Mouse (Mus musculus) lung, postnatal 0 days (tissue): ENCODE measurements around the gene Nr2e3. TPM values are rescaled to one million over a fixed set of nuclear protein-coding genes. Genes with fewer than 3 reads are reported as not detected.

ENCODE experiments used
- ATAC-seq: fragments of 200-750 bp; cut with Nextera tagmentation; 2 replicates; pipeline ENCODE4 v1.8.0; 2017; ENCODE audit warnings: moderate library complexity
- DNase-seq: peaks from one replicate; pipeline ENCODE4 v3.0.0-alpha.2; 2016; ENCODE audit warnings: low spot score
- H3K27ac ChIP-seq: fragments of 300-500 bp; sonication (generic); 2 replicates; pipeline ENCODE4 v1.5.1; 2014; ENCODE audit warnings: antibody characterized with exemption, mild to moderate bottlenecking, low read length, mixed read lengths
- H3K27me3 ChIP-seq: fragments of 300-500 bp; sonication (generic); replicated peaks from 2 replicates; pipeline ENCODE4 v1.6.1; 2014; ENCODE audit warnings: low read length, mixed read lengths; ENCODE audit not compliant: insufficient read depth
- H3K36me3 ChIP-seq: fragments of 300-500 bp; sonication (generic); 2 replicates; pipeline ENCODE4 v1.6.1; 2014; ENCODE audit warnings: low read length, mixed read lengths; ENCODE audit not compliant: insufficient read depth
- H3K4me1 ChIP-seq: fragments of 300-500 bp; sonication (generic); 2 replicates; pipeline ENCODE4 v1.6.1; 2014; ENCODE audit warnings: antibody characterized with exemption, low read depth, low read length, mixed read lengths; ENCODE audit not compliant: insufficient read depth
- H3K4me2 ChIP-seq: fragments of 300-500 bp; sonication (generic); replicated peaks from 2 replicates; pipeline ENCODE4 v1.6.1; 2014; ENCODE audit warnings: low read depth, mild to moderate bottlenecking, low read length, moderate library complexity, mixed read lengths
- H3K4me3 ChIP-seq: fragments of 300-500 bp; sonication (generic); 2 replicates; pipeline ENCODE4 v1.5.1; 2014; ENCODE audit warnings: low read depth, low read length
- H3K9ac ChIP-seq: fragments of 300-500 bp; sonication (generic); replicated peaks from 2 replicates; pipeline ENCODE4 v1.6.1; 2014; ENCODE audit warnings: low read depth, mild to moderate bottlenecking
- H3K9me3 ChIP-seq: fragments of 300-500 bp; sonication (generic); 2 replicates; pipeline ENCODE4 v1.6.1; 2016; ENCODE audit warnings: low read length, mixed read lengths
- CTCF ChIP-seq: IDR thresholded peaks from 2 replicates; pipeline ENCODE4 v1.5.1; 2016; ENCODE audit warnings: antibody characterized with exemption, mild to moderate bottlenecking
- EP300 ChIP-seq: IDR thresholded peaks from 2 replicates; pipeline ENCODE4 v1.6.1; 2016; ENCODE audit warnings: antibody characterized with exemption, mild to moderate bottlenecking, control low read depth
- WGBS: fragments of 180-500 bp; shearing (Covaris S2); extraction: QIAGEN DNeasy Blood & Tissue Kit; methylation state at CpG from one replicate; pipeline ENCODE4 v1.1.7; 2014; 5-methylcytosine and 5-hydroxymethylcytosine counted together
- polyA plus RNA-seq: library from polyadenylated mRNA; unstranded; fragments of >200 nt; fragmentation: Nextera tagmentation; extraction: Ambion mirVana; gene quantifications from 2 replicates; pipeline ENCODE4 v1.2.1, GENCODE M21; 2015

The Nr2e3 gene
- not detected in 2 replicates for polyA plus RNA-seq

GRCm38 (mm10) chr9:59960559-59960958, at the start of gene Nr2e3:
Gene Nr2e3, minus strand, starts transcription at chr9:59960659.
- DNase-seq (no peak), ATAC-seq (no peak)
- WGBS, result 85% methylated on average over 10 of the region's 10 CpGs
- Histone ChIP-seq H3K27me3 (no peaks in the 10 kb centered on the region), H3K4me2 (no peak within 1 kb of the TSS), H3K9me3 (no peaks in the 10 kb centered on the region), H3K27ac (no peak within 1 kb of the TSS), H3K36me3 (no peaks in the 10 kb centered on the region), H3K4me1 (no peaks in the 10 kb centered on the region), H3K9ac (no peak within 1 kb of the TSS), H3K4me3 (no peak within 1 kb of the TSS)
- TF ChIP-seq EP300 (no peak), CTCF (no peak)

DNA sequence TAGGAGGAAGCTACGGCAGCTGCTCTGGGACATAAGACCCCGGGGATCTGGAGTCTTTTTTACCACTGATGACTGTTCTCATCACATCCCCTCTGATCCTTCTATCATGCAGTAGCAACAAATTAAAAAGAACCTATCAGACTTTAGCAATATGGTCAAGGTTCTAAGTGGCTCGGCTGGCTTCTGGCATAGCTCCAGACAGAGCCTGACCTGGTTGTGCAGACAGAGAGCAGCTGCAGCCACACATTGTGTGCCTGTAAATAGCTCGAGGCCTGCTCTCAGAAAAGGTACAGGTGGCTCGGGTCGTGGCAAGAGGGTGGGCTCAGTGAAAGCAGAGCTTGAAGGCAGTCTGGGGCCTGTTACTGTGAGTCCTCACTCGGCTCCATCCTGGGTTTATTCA, 48.5 kb upstream of the Nr2e3 start:
- Histone ChIP-seq H3K36me3 (no peaks in the 10 kb centered on the region), H3K9me3 (no peaks in the 10 kb centered on the region), H3K4me3 (no peak overlapping the region), H3K9ac (no peak overlapping the region), H3K27ac (no peak overlapping the region), H3K4me2 (no peak overlapping the region), H3K4me1 (no peaks in the 10 kb centered on the region), H3K27me3 (no peaks in the 10 kb centered on the region)
- TF ChIP-seq EP300 (no peak), CTCF (no peak)
- WGBS, result 52% methylated on average over 7 of the region's 7 CpGs
- ATAC-seq (no peak), DNase-seq (no peak)

- no peak for TF ChIP-seq EP300
- TF ChIP-seq CTCF, result no peak
- H3K9ac ChIP-seq, result no peak overlapping the region
- no peaks in the 10 kb centered on the region for H3K9me3 ChIP-seq
- ATAC-seq (no peak), DNase-seq (no peak)
- no peaks in the 10 kb centered on the region for H3K4me1 ChIP-seq
- H3K4me3 ChIP-seq, result no peak overlapping the region
- H3K27ac ChIP-seq, result no peak overlapping the region
- H3K4me2 ChIP-seq, result no peak overlapping the region
- H3K27me3 ChIP-seq, result no peaks in the 10 kb centered on the region
- no peaks in the 10 kb centered on the region for H3K36me3 ChIP-seq
- WGBS, result 90% methylated on average over 8 of the region's 8 CpGs
Observed at GRCm38 (mm10) chr9:60002323-60002722, 41.9 kb upstream of the Nr2e3 start.

GRCm38 (mm10) chr9:60001444-60001843, 41.0 kb upstream of the Nr2e3 start:
- WGBS, result 85% methylated on average over 3 of the region's 3 CpGs
- no peak overlapping the region for H3K4me2 ChIP-seq
- no peak for ATAC-seq

GRCm38 (mm10) chr9:59997725-59998124, 37.3 kb upstream of the Nr2e3 start:
- Histone ChIP-seq H3K9ac (no peak overlapping the region), H3K9me3 (no peaks in the 10 kb centered on the region), H3K4me1 (no peaks in the 10 kb centered on the region), H3K27me3 (no peaks in the 10 kb centered on the region), H3K4me3 (no peak overlapping the region), H3K36me3 (no peaks in the 10 kb centered on the region), H3K4me2 (no peak overlapping the region), H3K27ac (no peak overlapping the region)
- ATAC-seq, result no peak
- TF ChIP-seq EP300, result no peak
- no peak for TF ChIP-seq CTCF
- DNase-seq, result no peak
- WGBS, result 86% methylated on average over 4 of the region's 4 CpGs

More at GRCm38 (mm10) chr9:60001444-60001843, 41.0 kb upstream of the Nr2e3 start:
- no peaks in the 10 kb centered on the region for H3K9me3 ChIP-seq
- H3K36me3 ChIP-seq, result no peaks in the 10 kb centered on the region
- no peaks in the 10 kb centered on the region for H3K4me1 ChIP-seq
- no peaks in the 10 kb centered on the region for H3K27me3 ChIP-seq
- DNase-seq, result no peak
- TF ChIP-seq EP300 (no peak), CTCF (no peak)
- H3K4me3 ChIP-seq, result no peak overlapping the region
- no peak overlapping the region for H3K27ac ChIP-seq
- no peak overlapping the region for H3K9ac ChIP-seq

DNA sequence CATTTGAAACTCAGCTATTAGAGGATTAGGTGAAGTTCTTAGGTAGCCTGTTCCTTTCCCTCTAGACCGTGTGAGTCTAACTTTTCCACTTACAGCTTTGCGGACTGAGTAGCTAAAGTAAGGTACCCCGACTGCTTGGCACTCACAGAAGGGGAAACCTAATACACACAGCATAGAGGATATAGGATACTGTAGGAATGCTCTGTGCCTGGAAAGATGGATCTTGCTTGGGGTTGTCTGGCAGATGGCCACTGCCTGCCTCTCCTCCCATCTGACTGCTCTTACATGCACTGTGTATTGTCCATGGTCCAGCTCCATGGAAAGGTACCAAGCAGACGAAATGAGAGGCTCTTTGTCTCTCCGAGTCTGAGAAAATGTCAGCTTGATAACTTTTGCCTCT, 30.9 kb upstream of the Nr2e3 start:
- 79% methylated on average over 5 of the region's 5 CpGs for WGBS
- ATAC-seq, result no peak
- no peak overlapping the region for H3K4me2 ChIP-seq
- H3K27me3 ChIP-seq, result no peaks in the 10 kb centered on the region
- H3K36me3 ChIP-seq, result no peaks in the 10 kb centered on the region
- H3K4me3 ChIP-seq, result no peak overlapping the region
- DNase-seq, result no peak
- H3K27ac ChIP-seq, result no peak overlapping the region
- no peaks in the 10 kb centered on the region for H3K9me3 ChIP-seq
- TF ChIP-seq CTCF, result no peak
- TF ChIP-seq EP300, result no peak
- H3K4me1 ChIP-seq, result no peaks in the 10 kb centered on the region
- no peak overlapping the region for H3K9ac ChIP-seq

DNA sequence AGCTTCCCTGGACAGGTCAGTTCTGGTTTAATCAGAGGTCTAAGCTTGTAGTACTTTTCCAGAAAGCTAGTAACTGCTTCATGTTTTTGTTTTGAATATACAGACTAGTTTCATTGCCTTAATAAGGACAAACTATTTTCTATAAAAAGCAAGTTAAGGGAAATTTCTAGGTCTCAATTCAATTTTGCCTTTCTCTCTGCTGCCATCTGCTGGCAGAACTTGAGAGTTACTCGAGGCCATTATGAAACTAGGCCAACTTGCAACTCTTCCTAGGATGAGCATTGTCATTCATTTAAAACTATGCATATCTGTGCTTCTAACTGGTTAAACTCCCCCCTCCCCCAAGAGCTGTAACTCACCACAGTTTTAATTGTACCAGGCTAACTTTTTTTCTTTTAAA, 29.4 kb upstream of the Nr2e3 start:
- Histone ChIP-seq H3K36me3 (no peaks in the 10 kb centered on the region), H3K9ac (no peak overlapping the region), H3K4me1 (no peaks in the 10 kb centered on the region), H3K4me2 (no peak overlapping the region), H3K9me3 (no peaks in the 10 kb centered on the region), H3K27me3 (no peaks in the 10 kb centered on the region), H3K27ac (no peak overlapping the region), H3K4me3 (no peak overlapping the region)
- WGBS, result 2% methylated on average over 1 of the region's 1 CpGs
- TF ChIP-seq EP300 (no peak), CTCF (peak; percentile 81)
- ATAC-seq (no peak), DNase-seq (peak; percentile 63)
